Mouse (Mus musculus) embryonic fibroblast, embryonic 13.5 days (primary cell): ENCODE measurements around the gene Specc1l.

Source experiments
- CTCF ChIP-seq: IDR thresholded peaks from 2 replicates; pipeline ENCODE4 v1.5.1; 2011; ENCODE audit warnings: mild to moderate bottlenecking, control low read depth, low read length, moderate library complexity, borderline replicate concordance; ENCODE audit not compliant: insufficient read depth
- POLR2A ChIP-seq: IDR thresholded peaks from 2 replicates; pipeline ENCODE4 v1.6.1; 2011; ENCODE audit warnings: low read depth, mild to moderate bottlenecking, control low read depth, low read length, moderate library complexity

GRCm38 (mm10) chr10:75325821-75326220 lies 113.9 kb downstream of the Specc1l start:
- TF ChIP-seq CTCF, result no peak
- no peak for TF ChIP-seq POLR2A
